Mouse (Mus musculus) myocyte (in vitro differentiated cells): ENCODE data around the gene Osbpl3. TPM values are rescaled to one million over a fixed set of nuclear protein-coding genes. Genes with fewer than 3 reads are reported as not detected.

Experiments used
- H3K27me3 ChIP-seq: one replicate; pipeline ENCODE4 v1.6.1; 2011; ENCODE audit not compliant: control insufficient read depth, insufficient read depth, insufficient read length
- H3K36me3 ChIP-seq: one replicate; pipeline ENCODE4 v1.6.1; 2011; ENCODE audit not compliant: control insufficient read depth, insufficient read depth
- H3K4me2 ChIP-seq: one replicate; pipeline ENCODE4 v1.6.1; 2011; ENCODE audit warnings: low read depth, control low read depth
- H3K4me3 ChIP-seq: one replicate; pipeline ENCODE4 v1.5.1; 2011; ENCODE audit warnings: mild to moderate bottlenecking, control low read depth, moderate library complexity
- H3K79me2 ChIP-seq: one replicate; pipeline ENCODE4 v1.6.1; 2011; ENCODE audit not compliant: control insufficient read depth, insufficient read depth
- H3ac ChIP-seq: one replicate; pipeline ENCODE4 v1.6.1; 2011; ENCODE audit not compliant: control insufficient read depth, insufficient read length
- CEBPB ChIP-seq: IDR thresholded peaks from 2 replicates; pipeline ENCODE4 v1.6.1; 2011; ENCODE audit warnings: mild to moderate bottlenecking, moderate library complexity; ENCODE audit not compliant: poor library complexity, insufficient read depth, severe bottlenecking
- E2F4 ChIP-seq: IDR thresholded peaks from one replicate; pipeline ENCODE4 v1.6.1; 2011; ENCODE audit warnings: mild to moderate bottlenecking, control low read depth, moderate library complexity; ENCODE audit not compliant: insufficient read depth
- MAX ChIP-seq: IDR thresholded peaks from one replicate; pipeline ENCODE4 v1.6.1; 2011; ENCODE audit warnings: low read depth, mild to moderate bottlenecking, control low read depth
- MYOD1 ChIP-seq, 3 experiments: IDR thresholded peaks; one replicate each; pipeline ENCODE4 v1.6.1; 2011; ENCODE audit warnings: control low read depth in 2 of 3, low read depth in 2 of 3, mild to moderate bottlenecking in 2 of 3, moderate library complexity in 1 of 3; ENCODE audit not compliant: insufficient read length in 2 of 3, control insufficient read depth in 1 of 3
- MYOG ChIP-seq, 3 experiments: IDR thresholded peaks; one replicate each; pipeline ENCODE4 v1.6.1; 2011; ENCODE audit warnings: control low read depth in 2 of 3, low read depth in 2 of 3, mild to moderate bottlenecking in 2 of 3; ENCODE audit not compliant: insufficient read length in 2 of 3, control insufficient read depth in 1 of 3, insufficient read depth in 1 of 3
- POLR2A ChIP-seq: IDR thresholded peaks from one replicate; pipeline ENCODE4 v1.6.1; 2011; ENCODE audit warnings: low read depth, mild to moderate bottlenecking, control low read depth, moderate library complexity; ENCODE audit not compliant: insufficient read length
- POLR2AphosphoS2 ChIP-seq: IDR thresholded peaks from one replicate; pipeline ENCODE4 v1.6.1; 2011; ENCODE audit warnings: low read depth, control low read depth; ENCODE audit not compliant: insufficient read length
- REST ChIP-seq: IDR thresholded peaks from one replicate; pipeline ENCODE4 v1.6.1; 2011; ENCODE audit warnings: mild to moderate bottlenecking, control low read depth, moderate library complexity; ENCODE audit not compliant: insufficient read depth, insufficient read length
- SRF ChIP-seq: IDR thresholded peaks from one replicate; pipeline ENCODE4 v1.6.1; 2011; ENCODE audit warnings: low read depth; ENCODE audit not compliant: control insufficient read depth, insufficient read length
- TCF12 ChIP-seq: IDR thresholded peaks from one replicate; pipeline ENCODE4 v1.6.1; 2011; ENCODE audit warnings: mild to moderate bottlenecking, control low read depth; ENCODE audit not compliant: poor library complexity, insufficient read depth, severe bottlenecking
- TCF3 ChIP-seq: IDR thresholded peaks from one replicate; pipeline ENCODE4 v1.6.1; 2011; ENCODE audit warnings: low read depth, control low read depth; ENCODE audit not compliant: insufficient read length
- USF1 ChIP-seq: IDR thresholded peaks from one replicate; pipeline ENCODE4 v1.6.1; 2011; ENCODE audit warnings: low read depth, mild to moderate bottlenecking, control low read depth, moderate library complexity
- polyA plus RNA-seq: library from polyadenylated mRNA; unstranded; fragments of >200 nt; fragmentation: generic; extraction: Trizol; gene quantifications from one replicate; pipeline ENCODE4 v1.2.1, GENCODE M21; 2012; ENCODE audit warnings: missing spikeins

Gene Osbpl3
- polyA plus RNA-seq = 8.9 TPM

- H3K27me3 ChIP-seq = no peaks in the 10 kb centered on the region
- peak within 1 kb of the TSS; percentile 99 for H3K4me2 ChIP-seq
- H3K79me2 ChIP-seq = peaks cover 10% of the 10 kb centered on the region
- peak within 1 kb of the TSS; percentile 32 for H3ac ChIP-seq
- H3K36me3 ChIP-seq = no peaks in the 10 kb centered on the region
- H3K4me3 ChIP-seq = peak within 1 kb of the TSS; percentile 62
- TF ChIP-seq MYOG (IDR thresholded peaks at IDR 0.05; ENCODE audit: control insufficient read depth in 1 of 3, insufficient read depth in 1 of 3, insufficient read length in 2 of 3, low read depth in 2 of 3) = peak in 1 of 3 experiments; percentile 19
- TF ChIP-seq TCF3 = no peak
- TF ChIP-seq TCF12 = no peak
- TF ChIP-seq E2F4 = no peak
- TF ChIP-seq CEBPB = no peak
- peak in 1 of 3 experiments; percentile 22 for TF ChIP-seq MYOD1 (IDR thresholded peaks at IDR 0.05; ENCODE audit: control insufficient read depth in 1 of 3, insufficient read length in 2 of 3, low read depth in 2 of 3)
- TF ChIP-seq POLR2A = peak; percentile 30
- TF ChIP-seq SRF = peak; percentile 55
- peak; percentile 21 for TF ChIP-seq POLR2AphosphoS2
- no peak for TF ChIP-seq MAX
These were observed at the start of gene Osbpl3 for GRCm38 (mm10) chr6:50455829-50456469. Gene Osbpl3 (minus strand): TSS chr6:50456201.

GRCm38 (mm10) chr6:50505531-50505930, 49.5 kb upstream of the Osbpl3 start:
- H3ac ChIP-seq = no peak overlapping the region
- H3K79me2 ChIP-seq = no peaks in the 10 kb centered on the region
- H3K4me3 ChIP-seq = no peak overlapping the region
- no peaks in the 10 kb centered on the region for H3K27me3 ChIP-seq
- H3K36me3 ChIP-seq = no peaks in the 10 kb centered on the region
- H3K4me2 ChIP-seq = no peak overlapping the region
- TF ChIP-seq TCF3 = no peak
- TF ChIP-seq CEBPB = no peak
- TF ChIP-seq E2F4 = no peak

- Histone ChIP-seq H3K4me3 (no peak overlapping the region), H3K79me2 (no peaks in the 10 kb centered on the region), H3K36me3 (no peaks in the 10 kb centered on the region), H3K27me3 (no peaks in the 10 kb centered on the region), H3K4me2 (no peak overlapping the region), H3ac (no peak overlapping the region)
- TF ChIP-seq TCF12 (no peak), POLR2AphosphoS2 (no peak), MAX (no peak)
These were observed 48.7 kb upstream of the Osbpl3 start for GRCm38 (mm10) chr6:50504711-50505110.

GRCm38 (mm10) chr6:50503779-50504178, 47.8 kb upstream of the Osbpl3 start:
- H3K36me3 ChIP-seq = no peaks in the 10 kb centered on the region
- no peaks in the 10 kb centered on the region for H3K27me3 ChIP-seq
- TF ChIP-seq TCF3 (no peak), E2F4 (no peak)
- no peak overlapping the region for H3K4me3 ChIP-seq
- no peak overlapping the region for H3ac ChIP-seq
- H3K4me2 ChIP-seq = no peak overlapping the region
- H3K79me2 ChIP-seq = no peaks in the 10 kb centered on the region

GRCm38 (mm10) chr6:50503031-50503430, 47.0 kb upstream of the Osbpl3 start:
- Histone ChIP-seq H3K4me3 (no peak overlapping the region), H3K36me3 (no peaks in the 10 kb centered on the region), H3K27me3 (no peaks in the 10 kb centered on the region), H3K4me2 (no peak overlapping the region), H3ac (no peak overlapping the region), H3K79me2 (no peaks in the 10 kb centered on the region)
- TF ChIP-seq TCF12 = no peak
- TF ChIP-seq POLR2AphosphoS2 = no peak

- TF ChIP-seq USF1 = no peak
- TF ChIP-seq MAX = no peak
- TF ChIP-seq CEBPB = no peak
- no peak for TF ChIP-seq TCF12
- TF ChIP-seq TCF3 = no peak
- TF ChIP-seq REST = no peak
- no peak for TF ChIP-seq SRF
- Histone ChIP-seq H3ac (no peak overlapping the region), H3K4me2 (no peak overlapping the region), H3K27me3 (no peaks in the 10 kb centered on the region), H3K79me2 (no peaks in the 10 kb centered on the region), H3K36me3 (no peaks in the 10 kb centered on the region), H3K4me3 (no peak overlapping the region)
These were observed 42.3 kb upstream of the Osbpl3 start for GRCm38 (mm10) chr6:50498346-50498745.
